Mouse (Mus musculus) embryonic facial prominence, embryonic 12.5 days (tissue): ENCODE results near the gene Map3k20. TPM values are rescaled to one million over a fixed set of nuclear protein-coding genes. Genes with fewer than 3 reads are reported as not detected.

Experiments
- ATAC-seq: fragments of 200-750 bp; cut with Nextera tagmentation; 2 replicates; pipeline ENCODE4 v1.8.0; 2017; ENCODE audit not compliant: insufficient number of reproducible peaks, insufficient read depth, low FRiP score, low TSS enrichment
- H3K27ac ChIP-seq: fragments of 300-500 bp; sonication (generic); 2 replicates; pipeline ENCODE4 v1.5.1; 2016; ENCODE audit warnings: mild to moderate bottlenecking
- H3K27me3 ChIP-seq: fragments of 300-500 bp; sonication (generic); 2 replicates; pipeline ENCODE4 v1.6.1; 2016; ENCODE audit warnings: mild to moderate bottlenecking, moderate library complexity
- H3K36me3 ChIP-seq: fragments of 300-500 bp; sonication (generic); 2 replicates; pipeline ENCODE4 v1.6.1; 2016; ENCODE audit warnings: mild to moderate bottlenecking
- H3K4me1 ChIP-seq: fragments of 300-500 bp; sonication (generic); 2 replicates; pipeline ENCODE4 v1.6.1; 2016
- H3K4me2 ChIP-seq: fragments of 300-500 bp; sonication (generic); replicated peaks from 2 replicates; pipeline ENCODE4 v1.6.1; 2016; ENCODE audit warnings: mild to moderate bottlenecking, moderate library complexity
- H3K4me3 ChIP-seq: fragments of 300-500 bp; sonication (generic); 2 replicates; pipeline ENCODE4 v1.5.1; 2016; ENCODE audit warnings: mild to moderate bottlenecking
- H3K9ac ChIP-seq: fragments of 300-500 bp; sonication (generic); 2 replicates; pipeline ENCODE4 v1.6.1; 2016; ENCODE audit warnings: mild to moderate bottlenecking, moderate library complexity
- H3K9me3 ChIP-seq: fragments of 300-500 bp; sonication (generic); 2 replicates; pipeline ENCODE4 v1.6.1; 2016; ENCODE audit warnings: mild to moderate bottlenecking, moderate library complexity
- WGBS: fragments of 180-500 bp; shearing (Covaris S2); methylation state at CpG from one replicate; pipeline ENCODE4 v1.1.7; 2016; 5-methylcytosine and 5-hydroxymethylcytosine counted together
- polyA plus RNA-seq: library from polyadenylated mRNA; unstranded; fragments of >200 nt; fragmentation: Nextera tagmentation; extraction: Ambion mirVana; gene quantifications from 2 replicates; pipeline ENCODE4 v1.2.1, GENCODE M21; 2016

Gene Map3k20
- polyA plus RNA-seq: 9.6 and 10.9 TPM in 2 replicates

- 2% methylated on average over 48 of the region's 50 CpGs for WGBS
- Histone ChIP-seq H3K36me3 (no peaks in the 10 kb centered on the region), H3K9ac (peak within 1 kb of the TSS; percentile 92), H3K27ac (no peak within 1 kb of the TSS), H3K27me3 (no peaks in the 10 kb centered on the region), H3K4me1 (no peaks in the 10 kb centered on the region), H3K4me2 (peak within 1 kb of the TSS; percentile 92), H3K4me3 (peak within 1 kb of the TSS; percentile 88), H3K9me3 (no peaks in the 10 kb centered on the region)
- no peak for ATAC-seq
These were observed at the start of gene Map3k20 for GRCm38 (mm10) chr2:72285256-72285887. Gene Map3k20, plus strand, starts transcription at chr2:72285637.

- Histone ChIP-seq H3K27ac (no peak overlapping the region), H3K9me3 (no peaks in the 10 kb centered on the region), H3K4me1 (peaks cover 28% of the 10 kb centered on the region), H3K9ac (no peak overlapping the region), H3K27me3 (no peaks in the 10 kb centered on the region), H3K4me3 (no peak overlapping the region), H3K36me3 (no peaks in the 10 kb centered on the region), H3K4me2 (no peak overlapping the region)
- no peak for ATAC-seq
- WGBS: 51% methylated on average over 2 of the region's 2 CpGs
These were observed 47.0 kb upstream of the Map3k20 start for GRCm38 (mm10) chr2:72238421-72238820.

DNA sequence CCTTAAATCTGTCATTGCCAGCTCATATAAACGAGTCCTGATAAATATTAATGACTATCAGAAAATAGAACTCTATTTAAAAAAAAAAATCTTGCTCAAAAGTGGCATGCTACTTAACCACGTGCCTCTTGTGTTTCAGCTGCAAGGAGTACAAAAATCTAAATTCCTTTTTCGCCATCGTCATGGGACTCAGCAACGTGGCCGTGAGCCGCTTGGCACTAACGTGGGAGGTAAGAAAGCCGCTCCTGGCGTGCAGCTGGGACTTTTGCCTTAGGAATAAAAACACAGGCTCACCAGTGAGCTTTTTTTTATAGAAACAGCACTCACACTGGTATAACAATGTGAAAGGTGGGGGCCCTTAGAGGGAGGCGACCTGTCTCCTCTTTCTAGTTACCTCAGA is 46.5 kb upstream of the Map3k20 start:
- 67% methylated on average over 11 of the region's 11 CpGs for WGBS
- Histone ChIP-seq H3K4me1 (peaks cover 28% of the 10 kb centered on the region), H3K4me2 (no peak overlapping the region), H3K9me3 (no peaks in the 10 kb centered on the region), H3K9ac (no peak overlapping the region), H3K27ac (no peak overlapping the region), H3K36me3 (no peaks in the 10 kb centered on the region), H3K27me3 (no peaks in the 10 kb centered on the region), H3K4me3 (no peak overlapping the region)
- no peak for ATAC-seq

DNA sequence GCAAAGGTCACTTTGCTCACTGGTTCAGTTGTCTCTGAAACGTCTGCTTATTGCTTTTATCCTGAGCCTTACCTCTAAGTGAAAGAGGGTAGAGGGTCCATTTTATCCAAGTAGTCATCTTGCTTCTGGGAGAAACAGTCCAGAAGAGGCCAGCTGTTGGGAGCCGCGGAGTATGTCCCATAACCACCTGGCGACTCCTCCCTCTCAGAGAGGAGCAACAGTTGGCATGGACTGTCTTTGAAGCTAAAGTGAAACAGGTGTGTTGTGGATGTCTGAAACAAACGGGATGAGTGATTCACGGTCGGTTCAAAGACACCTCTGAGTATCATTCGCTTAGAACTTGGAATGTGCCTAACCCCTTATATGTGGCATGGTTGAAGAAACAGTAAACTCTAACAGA is 46.0 kb upstream of the Map3k20 start:
- ATAC-seq: no peak
- no peaks in the 10 kb centered on the region for H3K36me3 ChIP-seq
- peaks cover 28% of the 10 kb centered on the region for H3K4me1 ChIP-seq
- H3K4me3 ChIP-seq: no peak overlapping the region
- H3K4me2 ChIP-seq: no peak overlapping the region
- no peaks in the 10 kb centered on the region for H3K27me3 ChIP-seq
- no peak overlapping the region for H3K27ac ChIP-seq
- H3K9me3 ChIP-seq: no peaks in the 10 kb centered on the region
- 75% methylated on average over 8 of the region's 8 CpGs for WGBS
- H3K9ac ChIP-seq: no peak overlapping the region

DNA sequence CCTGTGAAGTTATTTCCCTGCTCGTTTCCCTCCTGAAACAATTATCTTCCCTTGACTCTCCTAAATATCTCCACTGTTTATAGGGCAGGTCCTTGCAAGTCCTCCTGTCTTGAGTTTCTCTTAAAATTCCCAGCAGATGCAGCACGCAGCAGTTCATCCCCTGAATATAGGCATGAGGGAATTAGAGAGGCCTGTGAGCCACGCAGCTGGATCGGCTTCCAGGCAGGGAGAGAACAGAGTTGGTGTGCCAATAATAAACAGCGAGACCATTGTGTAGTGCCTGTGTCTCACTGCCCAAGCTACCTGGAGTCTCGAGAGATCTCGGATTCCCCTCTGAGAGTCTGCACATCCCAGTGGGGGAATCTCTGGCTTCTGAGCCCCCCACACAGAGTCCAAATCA is 45.4 kb upstream of the Map3k20 start:
- H3K9me3 ChIP-seq: no peaks in the 10 kb centered on the region
- ATAC-seq: no peak
- no peak overlapping the region for H3K9ac ChIP-seq
- no peak overlapping the region for H3K4me3 ChIP-seq
- H3K36me3 ChIP-seq: no peaks in the 10 kb centered on the region
- no peak overlapping the region for H3K27ac ChIP-seq
- WGBS: 30% methylated on average over 7 of the region's 7 CpGs
- H3K4me1 ChIP-seq: peaks cover 28% of the 10 kb centered on the region
- H3K4me2 ChIP-seq: no peak overlapping the region
- no peaks in the 10 kb centered on the region for H3K27me3 ChIP-seq

DNA sequence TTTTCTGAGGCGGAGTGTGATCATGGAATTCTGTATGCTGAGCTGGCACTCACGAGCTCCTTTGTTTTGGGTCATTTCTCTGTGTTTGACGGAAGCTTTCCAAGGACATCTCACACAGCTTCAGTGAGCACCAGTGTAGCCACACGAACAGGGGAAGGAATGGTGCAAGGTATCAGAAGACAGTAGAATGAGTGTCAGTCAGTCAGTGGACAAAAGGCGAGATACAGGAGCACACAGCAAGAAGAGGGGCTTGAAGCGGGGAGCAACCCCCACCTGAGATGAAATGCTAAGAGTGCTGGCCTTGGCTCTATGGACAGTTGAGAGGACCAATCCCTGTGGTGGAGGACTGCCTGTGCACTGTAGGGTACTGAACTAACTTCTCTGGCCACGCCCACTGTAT is 44.7 kb upstream of the Map3k20 start:
- Histone ChIP-seq H3K27ac (no peak overlapping the region; the same call in 1 of the 2 replicates), H3K9ac (no peak overlapping the region), H3K4me1 (peaks cover 22% of the 10 kb centered on the region), H3K27me3 (no peaks in the 10 kb centered on the region), H3K36me3 (no peaks in the 10 kb centered on the region), H3K9me3 (no peaks in the 10 kb centered on the region), H3K4me2 (no peak overlapping the region), H3K4me3 (no peak overlapping the region)
- WGBS: 83% methylated on average over 7 of the region's 7 CpGs
- no peak for ATAC-seq

- Histone ChIP-seq H3K36me3 (no peaks in the 10 kb centered on the region), H3K4me3 (no peak overlapping the region), H3K9me3 (no peaks in the 10 kb centered on the region), H3K4me2 (peak overlapping the region; percentile 35), H3K9ac (peak overlapping the region; percentile 27; the same call in 1 of the 2 replicates), H3K4me1 (peaks cover 22% of the 10 kb centered on the region), H3K27me3 (no peaks in the 10 kb centered on the region), H3K27ac (no peak overlapping the region)
- 48% methylated on average over 14 of the region's 14 CpGs for WGBS
- ATAC-seq: no peak
These were observed 43.5 kb upstream of the Map3k20 start for GRCm38 (mm10) chr2:72241714-72242472.

DNA sequence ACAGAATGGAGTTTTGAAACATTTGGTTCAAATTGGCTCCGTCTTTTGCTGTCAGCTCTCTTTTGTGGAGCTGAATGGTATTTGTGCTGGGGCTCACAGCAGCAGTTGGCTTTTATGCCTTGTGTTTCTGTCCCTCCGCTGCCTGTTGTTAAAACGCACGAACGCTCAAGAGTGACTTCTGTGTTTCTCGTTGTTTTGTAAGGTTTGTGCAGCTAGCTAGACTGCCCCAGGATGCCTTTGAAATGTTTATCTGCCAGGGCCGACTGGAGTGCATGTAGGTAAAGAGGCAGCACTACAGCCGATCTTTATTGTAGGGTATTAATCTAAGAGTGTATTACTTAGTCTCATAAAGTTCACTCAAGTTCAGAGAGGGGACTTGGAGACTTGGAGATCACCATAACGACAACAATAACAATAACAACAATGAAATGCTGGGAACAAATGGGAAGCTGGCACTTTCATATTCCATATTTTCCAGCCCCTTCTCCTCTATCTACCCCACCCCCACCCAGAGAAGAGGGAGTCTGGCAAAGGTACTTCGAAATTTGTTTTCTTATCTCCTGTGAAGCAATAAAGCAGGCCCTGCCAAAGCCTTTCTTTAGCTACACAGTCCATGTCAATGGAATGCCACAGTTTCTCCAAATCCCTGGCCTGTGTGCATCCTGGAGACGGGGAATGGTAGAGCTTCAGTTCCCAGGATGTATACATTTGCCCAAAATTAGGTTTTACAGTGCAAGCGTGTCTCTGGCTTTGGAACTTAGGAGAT is 42.3 kb upstream of the Map3k20 start:
- no peak overlapping the region for H3K4me2 ChIP-seq
- peaks cover 22% of the 10 kb centered on the region for H3K4me1 ChIP-seq
- H3K9me3 ChIP-seq: no peaks in the 10 kb centered on the region
- H3K36me3 ChIP-seq: no peaks in the 10 kb centered on the region
- no peak for ATAC-seq
- 64% methylated on average over 12 of the region's 12 CpGs for WGBS
- no peak overlapping the region for H3K27ac ChIP-seq
- no peak overlapping the region for H3K4me3 ChIP-seq
- no peak overlapping the region for H3K9ac ChIP-seq
- no peaks in the 10 kb centered on the region for H3K27me3 ChIP-seq

GRCm38 (mm10) chr2:72245631-72246030 is 39.8 kb upstream of the Map3k20 start:
- no peak for ATAC-seq
- no peaks in the 10 kb centered on the region for H3K9me3 ChIP-seq
- WGBS: 73% methylated on average over 4 of the region's 4 CpGs
- H3K4me2 ChIP-seq: no peak overlapping the region
- H3K9ac ChIP-seq: no peak overlapping the region
- no peaks in the 10 kb centered on the region for H3K36me3 ChIP-seq
- H3K27me3 ChIP-seq: no peaks in the 10 kb centered on the region
- no peak overlapping the region for H3K4me3 ChIP-seq
- peaks cover 6% of the 10 kb centered on the region; the same call in 1 of the 2 replicates for H3K4me1 ChIP-seq
- H3K27ac ChIP-seq: no peak overlapping the region

DNA sequence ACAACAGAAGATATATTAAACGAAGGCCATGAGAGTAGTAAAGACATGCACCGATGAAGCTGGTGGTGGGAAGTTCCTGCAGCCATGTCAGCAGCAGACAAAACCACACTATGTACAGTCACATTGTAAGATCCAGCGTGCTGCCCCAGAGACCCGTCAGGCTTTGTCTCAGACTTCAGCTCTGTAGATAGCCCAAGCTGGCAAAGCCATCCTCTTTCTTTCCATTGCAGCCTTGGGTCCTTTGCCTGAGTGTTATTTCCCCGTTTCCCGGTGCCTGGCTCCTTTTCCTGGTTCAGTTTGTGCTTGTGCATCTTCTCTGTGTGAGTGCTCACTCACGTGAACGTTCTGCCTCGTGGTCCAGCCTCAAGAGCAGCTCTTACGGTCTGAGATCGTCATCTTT is 39.1 kb upstream of the Map3k20 start:
- no peaks in the 10 kb centered on the region for H3K9me3 ChIP-seq
- no peak overlapping the region for H3K27ac ChIP-seq
- no peaks in the 10 kb centered on the region for H3K27me3 ChIP-seq
- no peak overlapping the region for H3K4me2 ChIP-seq
- H3K4me1 ChIP-seq: peaks cover 6% of the 10 kb centered on the region; the same call in 1 of the 2 replicates
- no peak overlapping the region for H3K9ac ChIP-seq
- 90% methylated on average over 11 of the region's 11 CpGs for WGBS
- ATAC-seq: no peak
- H3K36me3 ChIP-seq: no peaks in the 10 kb centered on the region
- H3K4me3 ChIP-seq: no peak overlapping the region

- Histone ChIP-seq H3K27ac (no peak overlapping the region), H3K36me3 (no peaks in the 10 kb centered on the region), H3K4me2 (no peak overlapping the region), H3K27me3 (no peaks in the 10 kb centered on the region), H3K4me1 (no peaks in the 10 kb centered on the region), H3K4me3 (no peak overlapping the region), H3K9me3 (no peaks in the 10 kb centered on the region), H3K9ac (no peak overlapping the region)
- 83% methylated on average over 6 of the region's 6 CpGs for WGBS
- no peak for ATAC-seq
These were observed 37.6 kb upstream of the Map3k20 start for GRCm38 (mm10) chr2:72247819-72248218.
